Mouse (Mus musculus) C2C12 (cell line): ENCODE results near the gene Higd1c.

Source experiments
- CTCF ChIP-seq: IDR thresholded peaks from one replicate; pipeline ENCODE4 v1.5.1; 2011; ENCODE audit not compliant: control insufficient read depth, insufficient read depth, insufficient read length
- MAX ChIP-seq: IDR thresholded peaks from one replicate; pipeline ENCODE4 v1.6.1; 2011; ENCODE audit warnings: mild to moderate bottlenecking, control low read depth
- MYOD1 ChIP-seq: IDR thresholded peaks from one replicate; pipeline ENCODE4 v1.6.1; 2011; ENCODE audit warnings: low read depth; ENCODE audit not compliant: control insufficient read depth, insufficient read length
- USF1 ChIP-seq: IDR thresholded peaks from one replicate; pipeline ENCODE4 v1.6.1; 2011; ENCODE audit warnings: low read depth, mild to moderate bottlenecking, control low read depth, moderate library complexity

DNA sequence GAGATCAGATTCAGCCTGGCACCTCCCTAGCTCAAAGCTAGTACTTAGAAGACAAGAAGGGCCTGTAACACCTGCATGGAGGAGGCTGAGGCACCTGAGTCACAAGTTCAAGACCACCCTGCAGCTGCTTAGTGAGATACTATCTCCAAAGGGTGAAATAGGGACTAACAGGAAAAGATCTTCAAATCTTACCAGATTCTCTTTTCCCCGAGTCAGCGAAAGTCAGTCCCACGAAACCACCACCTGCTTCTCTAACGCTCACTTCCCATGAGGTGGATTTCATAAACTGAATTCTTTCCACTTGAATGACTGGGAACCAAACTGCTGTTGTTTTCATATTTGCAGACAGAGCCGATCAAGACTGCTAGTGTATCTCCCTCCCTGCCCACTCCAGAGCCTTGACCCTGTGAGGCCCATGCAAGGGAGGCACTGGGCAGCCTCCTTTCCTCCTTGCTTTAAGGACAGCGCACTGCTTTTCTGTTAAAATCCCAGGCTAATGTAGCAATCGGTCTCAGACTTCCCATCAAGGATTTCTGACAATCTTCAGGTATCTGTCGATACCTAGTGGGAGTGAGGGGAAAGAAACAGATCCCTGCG is 53.6 kb downstream of the Higd1c start:
- no peak for TF ChIP-seq MAX
- TF ChIP-seq USF1: no peak
- TF ChIP-seq CTCF: no peak
- TF ChIP-seq MYOD1: no peak
